Mouse (Mus musculus) MEL (cell line): Measurements from ENCODE around the gene Farp1.

Source experiments
- GATA1 ChIP-seq: IDR thresholded peaks from 2 replicates; pipeline ENCODE4 v1.6.1; 2011; ENCODE audit warnings: low read depth, low read length, improper control_type of control experiment
- JUND ChIP-seq: IDR thresholded peaks from 2 replicates; pipeline ENCODE4 v1.6.1; 2011; ENCODE audit warnings: low read depth, mild to moderate bottlenecking, improper control_type of control experiment, low read length
- TCF12 ChIP-seq: IDR thresholded peaks from 2 replicates; pipeline ENCODE4 v1.6.1; 2014; ENCODE audit warnings: low read depth, mild to moderate bottlenecking, inconsistent platforms, low read length, improper control_type of control experiment, moderate library complexity
- USF1 ChIP-seq: IDR thresholded peaks from 2 replicates; pipeline ENCODE4 v1.6.1; 2014; ENCODE audit warnings: low read depth, mild to moderate bottlenecking, inconsistent platforms, low read length, improper control_type of control experiment, moderate library complexity

DNA sequence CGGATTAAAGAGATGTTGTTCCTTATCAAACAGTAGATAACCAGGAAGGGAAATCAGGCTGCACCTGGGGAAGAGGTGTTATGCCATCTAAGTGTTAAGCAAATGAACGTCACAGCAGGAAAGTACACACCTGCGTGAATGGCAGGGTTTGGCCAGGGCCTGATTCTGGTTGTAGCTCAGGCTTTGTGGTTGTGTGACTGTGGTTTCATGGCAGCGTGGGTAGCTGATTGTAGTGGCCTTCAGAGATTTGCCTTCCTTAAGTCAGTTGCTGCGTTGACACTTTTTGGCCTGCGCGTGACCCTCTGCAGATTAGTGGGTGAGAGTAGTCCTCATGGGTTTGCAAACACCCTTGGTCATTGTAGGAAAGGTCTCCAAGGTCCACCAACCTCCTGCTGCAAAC lies 111.2 kb downstream of the Farp1 start:
- TF ChIP-seq JUND (no peak), USF1 (no peak), GATA1 (no peak), TCF12 (no peak)
